Mouse (Mus musculus): Measurements from ENCODE around the gene Zic4. TPM values are rescaled to one million over a fixed set of nuclear protein-coding genes. Genes with fewer than 3 reads are reported as not detected.

The Zic4 gene
- polyA plus RNA-seq, 1 experiment from 2014 or later, result not detected

GRCm38 (mm10) chr9:91405753-91406178 lies 43.6 kb downstream of the Zic4 start:
- DNase-seq (no peak), ATAC-seq (ENCODE audit: insufficient read depth) (no peak)

GRCm38 (mm10) chr9:91406258-91406763 lies 44.1 kb downstream of the Zic4 start:
- Histone ChIP-seq H3K4me3 (ENCODE audit: low read depth, low read length) (no peak overlapping the region), H3K36me3 (ENCODE audit: insufficient read depth) (no peaks in the 10 kb centered on the region), H3K9me3 (ENCODE audit: low read depth, low read length) (no peaks in the 10 kb centered on the region), H3K4me2 (no peak overlapping the region), H3K27me3 (ENCODE audit: insufficient read depth, low read length) (peaks cover 92% of the 10 kb centered on the region), H3K9ac (no peak overlapping the region), H3K27ac (ENCODE audit: low read depth) (no peak overlapping the region), H3K4me1 (ENCODE audit: insufficient read depth) (no peaks in the 10 kb centered on the region)
- ATAC-seq (ENCODE audit: insufficient read depth) (no peak), DNase-seq (no peak)
- no peak for TF ChIP-seq CTCF (IDR thresholded peaks at IDR 0.05; ENCODE audit: low read depth)
- WGBS, result 2% methylated on average over 6 of the region's 6 CpGs

More at GRCm38 (mm10) chr9:91405753-91406178, 43.6 kb downstream of the Zic4 start:
- Histone ChIP-seq H3K27ac (ENCODE audit: low read depth) (no peak overlapping the region), H3K4me3 (ENCODE audit: low read depth, low read length) (no peak overlapping the region), H3K9ac (no peak overlapping the region), H3K27me3 (ENCODE audit: insufficient read depth, low read length) (peaks cover 92% of the 10 kb centered on the region), H3K4me2 (no peak overlapping the region), H3K4me1 (ENCODE audit: insufficient read depth) (no peaks in the 10 kb centered on the region), H3K36me3 (ENCODE audit: insufficient read depth) (no peaks in the 10 kb centered on the region), H3K9me3 (ENCODE audit: low read depth, low read length) (no peaks in the 10 kb centered on the region)
- TF ChIP-seq CTCF (IDR thresholded peaks at IDR 0.05; ENCODE audit: low read depth), result no peak
- WGBS, result under 1% methylated on average over 16 of the region's 16 CpGs

GRCm38 (mm10) chr9:91409771-91410170 lies 47.6 kb downstream of the Zic4 start:
- Histone ChIP-seq H3K27ac (ENCODE audit: low read depth) (no peak overlapping the region), H3K4me2 (no peak overlapping the region), H3K4me3 (ENCODE audit: low read depth, low read length) (no peak overlapping the region), H3K4me1 (ENCODE audit: insufficient read depth) (no peaks in the 10 kb centered on the region), H3K9ac (no peak overlapping the region), H3K27me3 (ENCODE audit: insufficient read depth, low read length) (peaks cover 80% of the 10 kb centered on the region), H3K9me3 (ENCODE audit: low read depth, low read length) (no peaks in the 10 kb centered on the region), H3K36me3 (ENCODE audit: insufficient read depth) (no peaks in the 10 kb centered on the region)
- DNase-seq (no peak), ATAC-seq (ENCODE audit: insufficient read depth) (no peak)
- TF ChIP-seq CTCF (IDR thresholded peaks at IDR 0.05; ENCODE audit: low read depth), result no peak
- WGBS, result 2% methylated on average over 3 of the region's 3 CpGs

GRCm38 (mm10) chr9:91414007-91414661 lies 51.9 kb downstream of the Zic4 start:
- no peak overlapping the region for H3K4me2 ChIP-seq
- no peak for DNase-seq
- TF ChIP-seq CTCF (IDR thresholded peaks at IDR 0.05; ENCODE audit: low read depth), result no peak
- under 1% methylated on average over 12 of the region's 12 CpGs for WGBS
- H3K27ac ChIP-seq (ENCODE audit: low read depth), result no peak overlapping the region
- H3K27me3 ChIP-seq (ENCODE audit: insufficient read depth, low read length), result peaks cover 66% of the 10 kb centered on the region
- H3K36me3 ChIP-seq (ENCODE audit: insufficient read depth), result no peaks in the 10 kb centered on the region
- no peak for ATAC-seq (ENCODE audit: insufficient read depth)
- no peaks in the 10 kb centered on the region for H3K9me3 ChIP-seq (ENCODE audit: low read depth, low read length)
- H3K9ac ChIP-seq, result no peak overlapping the region
- no peaks in the 10 kb centered on the region for H3K4me1 ChIP-seq (ENCODE audit: insufficient read depth)
- no peak overlapping the region for H3K4me3 ChIP-seq (ENCODE audit: low read depth, low read length)

- WGBS, result 3% methylated on average over 18 of the region's 18 CpGs
- H3K4me2 ChIP-seq, result no peak overlapping the region
Measured at GRCm38 (mm10) chr9:91420441-91420840, 58.2 kb downstream of the Zic4 start.

More at GRCm38 (mm10) chr9:91420441-91420840, 58.2 kb downstream of the Zic4 start:
- no peak for DNase-seq
- Histone ChIP-seq H3K4me1 (ENCODE audit: insufficient read depth) (no peaks in the 10 kb centered on the region), H3K9me3 (ENCODE audit: low read depth, low read length) (no peaks in the 10 kb centered on the region), H3K4me3 (ENCODE audit: low read depth, low read length) (no peak overlapping the region), H3K27me3 (ENCODE audit: insufficient read depth, low read length) (peaks cover 27% of the 10 kb centered on the region), H3K9ac (no peak overlapping the region), H3K27ac (ENCODE audit: low read depth) (no peak overlapping the region), H3K36me3 (ENCODE audit: insufficient read depth) (no peaks in the 10 kb centered on the region)
- ATAC-seq (ENCODE audit: insufficient read depth), result no peak
- no peak for TF ChIP-seq CTCF (IDR thresholded peaks at IDR 0.05; ENCODE audit: low read depth)

Other genes with a start within 250 kb of the Zic4 start
- gene Zic1, start 3.4 kb downstream of the Zic4 start, polyA plus RNA-seq (2014; fragmentation: Nextera tagmentation; extraction: Ambion mirVana), result not detected in 2 replicates